Mouse (Mus musculus) neural tube, embryonic 12.5 days (tissue): ENCODE results near the gene Trex1. TPM values are rescaled to one million over a fixed set of nuclear protein-coding genes. Genes with fewer than 3 reads are reported as not detected.

ENCODE experiments used
- ATAC-seq: fragments of 200-750 bp; cut with Nextera tagmentation; 2 replicates; pipeline ENCODE4 v1.8.0; 2017; ENCODE audit warnings: low read depth, mild to moderate bottlenecking, moderate TSS enrichment, moderate library complexity; ENCODE audit not compliant: low FRiP score
- H3K27ac ChIP-seq: fragments of 300-500 bp; sonication (generic); 2 replicates; pipeline ENCODE4 v1.5.1; 2016
- H3K27me3 ChIP-seq: fragments of 300-500 bp; sonication (generic); replicated peaks from 2 replicates; pipeline ENCODE4 v1.6.1; 2016; ENCODE audit warnings: mild to moderate bottlenecking
- H3K36me3 ChIP-seq: fragments of 300-500 bp; sonication (generic); 2 replicates; pipeline ENCODE4 v1.6.1; 2016; ENCODE audit warnings: mild to moderate bottlenecking
- H3K4me1 ChIP-seq: fragments of 300-500 bp; sonication (generic); 2 replicates; pipeline ENCODE4 v1.6.1; 2016
- H3K4me2 ChIP-seq: fragments of 300-500 bp; sonication (generic); replicated peaks from 2 replicates; pipeline ENCODE4 v1.6.1; 2016; ENCODE audit warnings: mild to moderate bottlenecking
- H3K4me3 ChIP-seq: fragments of 300-500 bp; sonication (generic); 2 replicates; pipeline ENCODE4 v1.5.1; 2016
- H3K9ac ChIP-seq: fragments of 300-500 bp; sonication (generic); 2 replicates; pipeline ENCODE4 v1.6.1; 2016; ENCODE audit warnings: mild to moderate bottlenecking
- H3K9me3 ChIP-seq: fragments of 300-500 bp; sonication (generic); 2 replicates; pipeline ENCODE4 v1.6.1; 2016; ENCODE audit warnings: mild to moderate bottlenecking
- WGBS: fragments of 180-500 bp; shearing (Covaris S2); methylation state at CpG from one replicate; pipeline ENCODE4 v1.1.7; 2016; 5-methylcytosine and 5-hydroxymethylcytosine counted together
- polyA plus RNA-seq: library from polyadenylated mRNA; unstranded; fragments of >200 nt; fragmentation: Nextera tagmentation; extraction: Ambion mirVana; gene quantifications from 2 replicates; pipeline ENCODE4 v1.2.1, GENCODE M21; 2016

Trex1 gene
- 8.9 and 10.6 TPM in 2 replicates for polyA plus RNA-seq

DNA sequence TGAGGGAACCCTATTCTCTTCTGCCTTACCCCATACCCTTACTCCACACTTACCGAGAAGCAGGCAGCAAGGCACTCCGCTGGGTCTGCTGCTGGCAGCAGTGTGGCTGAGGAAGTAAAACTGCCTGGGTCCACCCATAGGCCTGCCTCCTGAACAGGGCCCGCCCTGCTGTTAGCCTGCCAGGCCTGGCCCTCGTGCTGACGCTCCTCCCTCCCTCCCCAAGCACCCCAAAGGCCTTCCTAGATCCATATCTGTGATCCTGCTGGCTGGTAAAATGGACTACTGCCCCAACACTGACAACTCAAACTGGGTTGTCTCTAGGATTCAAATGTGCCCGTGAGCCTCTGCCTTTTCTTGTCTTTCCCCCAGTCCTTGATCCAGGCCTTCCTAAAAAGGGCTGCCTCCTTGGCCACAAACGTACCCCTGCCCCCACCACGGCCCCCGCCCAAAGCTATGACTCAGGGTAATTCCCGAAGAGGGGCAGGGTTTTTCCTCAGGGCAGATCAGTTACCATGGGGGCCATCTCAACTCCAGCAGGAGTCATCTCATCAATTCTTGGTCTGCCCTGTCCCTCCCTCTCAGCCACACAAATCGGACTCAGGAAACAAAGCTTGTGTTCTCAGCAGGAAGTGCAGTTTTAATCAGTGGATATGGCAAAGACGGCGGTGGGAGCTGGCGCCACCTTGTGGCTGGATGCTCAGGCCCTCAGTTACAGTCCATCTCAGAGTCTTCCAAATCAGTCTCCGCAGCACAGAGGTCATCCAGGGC lies at the start of gene Trex1:
Trex1 (minus strand) TSS at position 599 of the 768 bp plus-strand sequence.
- ATAC-seq = peak; percentile 48
- Histone ChIP-seq H3K4me3 (peak within 1 kb of the TSS; percentile 27; the same call in 1 of the 2 replicates), H3K4me2 (peak within 1 kb of the TSS; percentile 56), H3K9me3 (no peaks in the 10 kb centered on the region), H3K27me3 (no peaks in the 10 kb centered on the region), H3K4me1 (peaks cover 25% of the 10 kb centered on the region), H3K36me3 (peaks cover 65% of the 10 kb centered on the region), H3K9ac (peak within 1 kb of the TSS; percentile 55), H3K27ac (peak within 1 kb of the TSS; percentile 50; the same call in 1 of the 2 replicates)
- WGBS = 31% methylated on average over 15 of the region's 15 CpGs

- no peak for ATAC-seq
- WGBS = 34% methylated on average over 4 of the region's 6 CpGs
- Histone ChIP-seq H3K4me2 (no peak overlapping the region), H3K9me3 (no peaks in the 10 kb centered on the region), H3K4me3 (no peak overlapping the region), H3K4me1 (peaks cover 16% of the 10 kb centered on the region), H3K27me3 (no peaks in the 10 kb centered on the region), H3K27ac (no peak overlapping the region), H3K9ac (no peak overlapping the region), H3K36me3 (peaks cover 99% of the 10 kb centered on the region)
These were observed 47.8 kb upstream of the Trex1 start for GRCm38 (mm10) chr9:109107341-109107740.

- Histone ChIP-seq H3K27ac (no peak overlapping the region), H3K4me1 (peaks cover 16% of the 10 kb centered on the region), H3K36me3 (peaks cover 99% of the 10 kb centered on the region), H3K4me3 (no peak overlapping the region), H3K27me3 (no peaks in the 10 kb centered on the region), H3K4me2 (no peak overlapping the region), H3K9ac (no peak overlapping the region), H3K9me3 (no peaks in the 10 kb centered on the region)
- no peak for ATAC-seq
- WGBS = 95% methylated on average over 12 of the region's 12 CpGs
These were observed 46.1 kb upstream of the Trex1 start for GRCm38 (mm10) chr9:109105648-109106047.

- Histone ChIP-seq H3K4me2 (no peak overlapping the region), H3K9ac (no peak overlapping the region), H3K27me3 (no peaks in the 10 kb centered on the region), H3K4me3 (no peak overlapping the region), H3K27ac (no peak overlapping the region), H3K36me3 (peaks cover 99% of the 10 kb centered on the region), H3K9me3 (no peaks in the 10 kb centered on the region), H3K4me1 (peaks cover 19% of the 10 kb centered on the region)
- WGBS = 83% methylated on average over 12 of the region's 12 CpGs
- ATAC-seq = no peak
These were observed 45.5 kb upstream of the Trex1 start for GRCm38 (mm10) chr9:109105011-109105410.

DNA sequence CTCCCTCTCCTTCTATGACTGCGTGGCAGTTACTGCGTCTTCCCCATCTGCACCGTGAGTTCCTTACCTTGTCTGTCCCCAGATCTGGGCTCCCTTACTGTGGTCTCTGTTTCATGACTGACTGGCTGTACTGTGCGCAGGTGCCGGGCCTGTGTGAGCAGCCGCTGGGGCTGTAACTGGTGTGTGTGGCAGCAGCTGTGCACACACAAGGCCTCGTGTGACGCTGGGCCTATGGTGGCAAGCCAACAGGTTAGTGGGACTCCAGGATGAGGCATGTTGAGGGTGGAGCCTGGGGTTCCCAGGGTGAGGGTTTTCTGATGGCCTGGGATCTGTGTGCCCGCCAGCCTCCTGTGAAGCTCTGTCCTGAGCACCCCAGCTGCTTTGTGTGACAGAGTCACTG lies 44.5 kb upstream of the Trex1 start:
- no peak overlapping the region for H3K9ac ChIP-seq
- peaks cover 25% of the 10 kb centered on the region for H3K4me1 ChIP-seq
- H3K4me2 ChIP-seq = no peak overlapping the region
- no peak for ATAC-seq
- H3K4me3 ChIP-seq = no peak overlapping the region
- no peaks in the 10 kb centered on the region for H3K9me3 ChIP-seq
- H3K27ac ChIP-seq = no peak overlapping the region
- H3K36me3 ChIP-seq = peaks cover 99% of the 10 kb centered on the region
- H3K27me3 ChIP-seq = no peaks in the 10 kb centered on the region
- WGBS = 86% methylated on average over 9 of the region's 9 CpGs

DNA sequence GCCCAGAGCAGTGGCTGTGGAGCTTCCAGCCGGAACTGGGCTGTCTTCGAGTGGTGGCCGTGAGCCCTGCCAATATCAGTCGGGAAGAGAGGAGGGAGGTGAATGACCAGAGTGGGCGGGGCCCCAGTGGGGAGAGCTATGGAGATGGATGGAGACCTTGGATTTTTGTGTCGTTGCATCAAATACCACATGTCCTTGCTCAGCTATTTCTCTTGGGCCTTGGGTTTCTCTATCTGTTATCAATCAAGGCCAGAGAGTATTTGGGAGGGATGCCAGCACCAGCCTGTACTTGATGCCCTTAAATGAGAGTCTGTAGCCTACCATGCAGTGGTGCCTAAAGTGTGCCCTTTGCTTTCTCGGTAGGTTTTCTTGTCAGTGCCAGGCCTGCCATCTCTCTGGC lies 43.7 kb upstream of the Trex1 start:
- Histone ChIP-seq H3K27ac (no peak overlapping the region), H3K4me2 (no peak overlapping the region), H3K27me3 (no peaks in the 10 kb centered on the region), H3K4me3 (no peak overlapping the region), H3K9ac (no peak overlapping the region), H3K4me1 (peaks cover 34% of the 10 kb centered on the region), H3K36me3 (peaks cover 90% of the 10 kb centered on the region), H3K9me3 (no peaks in the 10 kb centered on the region)
- WGBS = 77% methylated on average over 7 of the region's 7 CpGs
- ATAC-seq = no peak

GRCm38 (mm10) chr9:109102541-109102940 lies 43.0 kb upstream of the Trex1 start:
- ATAC-seq = no peak
- peaks cover 83% of the 10 kb centered on the region for H3K36me3 ChIP-seq

GRCm38 (mm10) chr9:109101933-109102445 lies 42.5 kb upstream of the Trex1 start:
- H3K36me3 ChIP-seq = peaks cover 78% of the 10 kb centered on the region
- WGBS = 92% methylated on average over 5 of the region's 5 CpGs
- ATAC-seq = no peak
- no peak overlapping the region for H3K27ac ChIP-seq
- no peak overlapping the region for H3K9ac ChIP-seq
- no peaks in the 10 kb centered on the region for H3K9me3 ChIP-seq
- no peaks in the 10 kb centered on the region for H3K27me3 ChIP-seq
- H3K4me3 ChIP-seq = no peak overlapping the region
- peaks cover 45% of the 10 kb centered on the region for H3K4me1 ChIP-seq
- no peak overlapping the region for H3K4me2 ChIP-seq

More at GRCm38 (mm10) chr9:109102541-109102940, 43.0 kb upstream of the Trex1 start:
- no peak overlapping the region for H3K27ac ChIP-seq
- 91% methylated on average over 3 of the region's 3 CpGs for WGBS
- H3K4me1 ChIP-seq = peaks cover 41% of the 10 kb centered on the region
- H3K27me3 ChIP-seq = no peaks in the 10 kb centered on the region
- H3K9ac ChIP-seq = no peak overlapping the region
- H3K4me2 ChIP-seq = no peak overlapping the region
- no peak overlapping the region for H3K4me3 ChIP-seq
- H3K9me3 ChIP-seq = no peaks in the 10 kb centered on the region

DNA sequence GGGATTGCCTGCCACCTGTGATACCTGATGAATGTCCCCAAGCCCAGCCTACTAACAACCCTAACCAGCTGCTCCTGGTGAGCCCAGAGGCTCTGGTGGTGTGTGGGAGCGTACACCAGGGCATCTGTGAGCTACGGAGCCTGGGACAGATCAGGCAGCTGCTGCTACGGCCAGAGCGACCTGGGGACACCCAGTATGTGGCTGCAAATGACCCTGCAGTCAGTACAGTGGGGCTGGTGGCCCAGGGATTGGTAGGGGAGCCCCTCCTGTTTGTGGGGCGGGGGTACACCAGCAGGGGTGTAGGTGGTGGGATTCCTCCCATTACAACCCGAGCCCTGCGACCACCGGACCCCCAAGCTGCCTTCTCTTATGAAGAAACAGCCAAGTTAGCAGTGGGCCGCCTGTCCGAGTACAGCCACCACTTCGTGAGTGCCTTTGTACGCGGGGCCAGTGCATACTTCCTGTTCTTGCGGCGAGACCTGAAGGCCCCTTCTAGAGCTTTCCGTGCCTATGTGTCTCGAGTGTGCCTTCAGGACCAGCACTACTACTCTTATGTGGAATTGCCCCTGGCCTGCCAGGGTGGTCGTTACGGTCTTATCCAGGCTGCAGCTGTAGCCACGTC lies 40.9 kb upstream of the Trex1 start:
- 0 out of 2 replicates have a peak overlapping the region, but pooled peaks have one; percentile 26 for H3K27ac ChIP-seq
- ATAC-seq = no peak
- no peak overlapping the region for H3K4me3 ChIP-seq
- no peaks in the 10 kb centered on the region for H3K9me3 ChIP-seq
- H3K27me3 ChIP-seq = no peaks in the 10 kb centered on the region
- H3K4me2 ChIP-seq = no peak overlapping the region
- H3K9ac ChIP-seq = no peak overlapping the region
- peaks cover 62% of the 10 kb centered on the region for H3K36me3 ChIP-seq
- 88% methylated on average over 20 of the region's 20 CpGs for WGBS
- peaks cover 49% of the 10 kb centered on the region for H3K4me1 ChIP-seq

- Histone ChIP-seq H3K4me2 (peak overlapping the region; percentile 88), H3K9me3 (no peaks in the 10 kb centered on the region), H3K36me3 (peaks cover 48% of the 10 kb centered on the region), H3K27ac (no peak overlapping the region), H3K9ac (peak overlapping the region; percentile 93), H3K27me3 (no peaks in the 10 kb centered on the region), H3K4me3 (no peak overlapping the region), H3K4me1 (peaks cover 46% of the 10 kb centered on the region)
- 52% methylated on average over 6 of the region's 6 CpGs for WGBS
- no peak for ATAC-seq
These were observed 39.4 kb upstream of the Trex1 start for GRCm38 (mm10) chr9:109098969-109099368.

- 93% methylated on average over 8 of the region's 8 CpGs for WGBS
- H3K4me3 ChIP-seq = peak overlapping the region; percentile 72
- ATAC-seq = no peak
- no peaks in the 10 kb centered on the region for H3K9me3 ChIP-seq
- H3K9ac ChIP-seq = peak overlapping the region; percentile 93
- peaks cover 42% of the 10 kb centered on the region for H3K36me3 ChIP-seq
- H3K27me3 ChIP-seq = no peaks in the 10 kb centered on the region
- H3K4me2 ChIP-seq = peak overlapping the region; percentile 88
- H3K4me1 ChIP-seq = peaks cover 52% of the 10 kb centered on the region
- H3K27ac ChIP-seq = no peak overlapping the region
These were observed 38.8 kb upstream of the Trex1 start for GRCm38 (mm10) chr9:109098366-109098765.

DNA sequence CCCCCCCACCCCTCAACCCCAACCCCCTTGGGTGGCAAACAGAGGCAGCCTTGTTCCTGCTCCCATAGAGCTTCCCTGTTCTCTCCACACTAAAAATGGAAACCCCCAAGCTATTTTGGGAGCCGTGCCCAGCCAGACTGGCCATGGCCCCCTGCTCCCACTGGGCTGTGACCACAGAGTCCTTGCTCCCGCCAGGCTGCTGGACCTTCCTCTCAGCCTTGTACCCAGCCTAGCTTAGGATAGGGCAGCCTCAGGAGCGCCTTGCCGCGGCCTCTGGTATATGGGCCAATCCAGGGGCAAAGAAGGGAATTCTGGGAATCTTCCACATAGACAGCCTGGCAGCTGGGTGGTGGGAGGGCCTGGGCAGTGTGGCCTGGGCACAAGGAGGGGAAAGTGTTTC lies 38.3 kb upstream of the Trex1 start:
- H3K27ac ChIP-seq = 0 out of 2 replicates have a peak overlapping the region, but pooled peaks have one; percentile 100
- no peaks in the 10 kb centered on the region for H3K27me3 ChIP-seq
- no peaks in the 10 kb centered on the region for H3K9me3 ChIP-seq
- H3K36me3 ChIP-seq = peaks cover 38% of the 10 kb centered on the region
- peak overlapping the region; percentile 93 for H3K9ac ChIP-seq
- H3K4me3 ChIP-seq = peak overlapping the region; percentile 72
- peaks cover 54% of the 10 kb centered on the region for H3K4me1 ChIP-seq
- peak overlapping the region; percentile 88 for H3K4me2 ChIP-seq
- WGBS = 56% methylated on average over 5 of the region's 5 CpGs
- no peak for ATAC-seq
